Mouse (Mus musculus): ENCODE data around the gene Tpx2. TPM values are rescaled to one million over a fixed set of nuclear protein-coding genes. Genes with fewer than 3 reads are reported as not detected.

Tpx2 gene
- polyA plus RNA-seq, 1 experiment from 2014 or later: 141 TPM

DNA sequence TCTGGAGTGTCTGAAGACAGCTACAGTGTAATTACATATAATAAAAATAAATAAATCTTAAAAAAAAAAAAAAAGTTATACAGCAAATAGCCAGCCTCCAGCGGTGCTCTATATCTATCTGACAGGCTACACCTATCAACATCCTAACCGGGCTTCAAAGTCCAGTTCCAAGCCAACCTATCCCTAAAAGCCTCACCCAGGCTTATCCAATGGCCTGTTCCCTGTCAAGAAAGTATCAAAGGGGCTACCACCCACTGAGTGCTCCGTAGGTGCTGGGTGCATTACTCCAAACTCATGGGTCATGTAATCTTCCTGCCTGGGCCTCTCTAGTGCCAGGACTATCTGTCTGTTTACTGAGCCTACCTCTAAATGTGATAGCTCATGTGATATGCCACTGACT, 39.6 kb upstream of the Tpx2 start:
- no peaks in the 10 kb centered on the region for H3K9me3 ChIP-seq (ENCODE audit: control insufficient read depth, low read length)
- no peaks in the 10 kb centered on the region for H3K27me3 ChIP-seq (ENCODE audit: control insufficient read depth, insufficient read depth, low read length)
- peaks cover 7% of the 10 kb centered on the region for H3K4me1 ChIP-seq (ENCODE audit: control insufficient read depth, insufficient read depth, low read length)
- H3K4me3 ChIP-seq (ENCODE audit: low read depth, low read length): no peak overlapping the region
- ATAC-seq (ENCODE audit: insufficient read depth, low FRiP score, low TSS enrichment) (no peak), DNase-seq (ENCODE audit: low spot score) (no peak)
- no peaks in the 10 kb centered on the region for H3K36me3 ChIP-seq (ENCODE audit: control insufficient read depth, insufficient read depth, low read length)
- no peak overlapping the region for H3K9ac ChIP-seq (ENCODE audit: low read length)
- 92% methylated on average over 3 of the region's 3 CpGs for whole genome bisulfite sequencing
- H3K4me2 ChIP-seq (ENCODE audit: low read depth): no peak overlapping the region
- H3K27ac ChIP-seq (ENCODE audit: low read depth, low read length): no peak overlapping the region

DNA sequence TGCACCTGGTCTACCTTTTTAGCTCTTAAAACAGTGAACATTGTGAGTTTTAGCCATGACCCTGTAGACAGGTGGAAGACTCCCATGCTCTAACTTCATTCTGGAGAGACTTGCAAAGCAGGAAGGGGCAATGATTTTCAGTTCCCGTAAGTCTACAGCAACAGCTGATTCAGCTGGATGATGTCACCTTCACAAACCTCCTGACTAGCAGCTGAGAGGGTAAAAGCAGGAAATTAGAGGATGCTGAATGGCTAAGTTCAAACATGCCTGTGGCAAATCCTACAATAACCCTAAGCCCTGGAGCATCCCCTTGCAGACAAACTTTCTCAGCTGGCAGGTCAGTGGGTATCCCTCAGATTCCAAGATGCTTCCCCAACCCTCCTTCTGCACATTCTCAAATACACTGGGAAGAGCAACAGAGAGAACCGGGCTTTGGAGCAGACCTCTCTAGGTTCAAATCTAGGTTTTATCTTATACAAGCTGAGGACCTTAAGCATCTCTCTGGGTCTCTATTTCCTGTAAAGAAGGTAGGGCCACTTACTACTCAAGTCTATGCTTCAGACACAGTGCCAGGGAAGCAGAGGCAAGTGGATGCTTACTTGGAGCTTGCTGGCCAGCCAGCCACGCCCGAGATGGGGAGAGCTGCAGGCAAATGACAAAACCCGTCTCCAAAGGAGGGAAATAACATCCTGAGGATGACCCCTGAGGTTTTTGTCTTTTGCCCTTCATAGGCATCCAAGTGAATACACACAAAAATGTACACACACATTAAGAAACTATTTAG, 37.4 kb upstream of the Tpx2 start:
- H3K4me1 ChIP-seq (ENCODE audit: control insufficient read depth, insufficient read depth, low read length): no peaks in the 10 kb centered on the region
- no peaks in the 10 kb centered on the region for H3K36me3 ChIP-seq (ENCODE audit: control insufficient read depth, insufficient read depth, low read length)
- no peaks in the 10 kb centered on the region for H3K9me3 ChIP-seq (ENCODE audit: control insufficient read depth, low read length)
- ATAC-seq (ENCODE audit: insufficient read depth, low FRiP score, low TSS enrichment) (no peak), DNase-seq (ENCODE audit: low spot score) (no peak)
- H3K27me3 ChIP-seq (ENCODE audit: control insufficient read depth, insufficient read depth, low read length): no peaks in the 10 kb centered on the region
- WGBS: 88% methylated on average over 5 of the region's 5 CpGs
- no peak overlapping the region for H3K9ac ChIP-seq (ENCODE audit: low read length)
- no peak overlapping the region for H3K4me2 ChIP-seq (ENCODE audit: low read depth)
- no peak overlapping the region for H3K27ac ChIP-seq (ENCODE audit: low read depth, low read length)
- no peak overlapping the region for H3K4me3 ChIP-seq (ENCODE audit: low read depth, low read length)

DNA sequence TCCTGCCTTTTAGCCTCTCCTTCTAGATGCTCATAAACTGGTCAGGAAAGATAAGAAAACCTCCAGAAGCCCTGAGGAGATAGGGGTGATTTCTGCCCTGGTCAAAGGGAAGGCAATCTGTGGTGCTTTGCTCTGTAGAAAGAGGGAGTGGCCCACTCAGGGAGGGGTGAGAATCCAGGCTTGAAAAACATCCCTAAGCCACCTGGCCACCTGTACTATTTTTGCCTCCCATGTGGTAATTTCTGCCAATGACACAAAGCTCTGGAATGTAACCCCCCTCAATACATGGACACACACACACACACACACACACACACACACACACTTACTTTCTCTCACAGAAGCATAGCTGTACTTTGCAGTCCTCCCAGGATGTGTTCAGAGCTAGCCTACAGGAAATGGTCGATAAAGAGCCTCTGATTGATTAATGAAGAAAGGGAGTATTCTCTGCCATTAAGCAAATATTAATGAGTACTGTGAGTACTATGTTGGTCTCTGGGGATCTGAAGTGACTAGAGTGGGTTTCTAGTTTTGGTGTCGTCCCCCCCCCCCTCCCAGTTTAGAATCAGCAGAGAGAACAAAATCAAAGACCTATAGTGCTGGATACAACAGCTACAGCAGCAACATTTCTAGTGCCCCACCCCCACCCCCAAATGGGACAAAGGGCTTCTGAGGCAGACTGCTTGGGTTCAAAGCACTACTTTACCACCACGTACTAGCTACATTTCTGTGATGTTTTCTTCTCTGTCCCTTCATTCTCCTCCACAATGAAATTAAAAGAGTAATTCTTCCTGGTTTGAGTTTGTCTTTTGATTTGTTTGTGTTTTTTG, 36.2 kb upstream of the Tpx2 start:
- H3K4me1 ChIP-seq (ENCODE audit: control insufficient read depth, insufficient read depth, low read length): no peaks in the 10 kb centered on the region
- no peak overlapping the region for H3K9ac ChIP-seq (ENCODE audit: low read length)
- H3K27me3 ChIP-seq (ENCODE audit: control insufficient read depth, insufficient read depth, low read length): no peaks in the 10 kb centered on the region
- ATAC-seq (ENCODE audit: insufficient read depth, low FRiP score, low TSS enrichment): no peak
- no peak for DNase-seq (ENCODE audit: low spot score)
- no peak overlapping the region for H3K4me2 ChIP-seq (ENCODE audit: low read depth)
- no peak overlapping the region for H3K27ac ChIP-seq (ENCODE audit: low read depth, low read length)
- WGBS: 39% methylated on average over 3 of the region's 3 CpGs
- H3K36me3 ChIP-seq (ENCODE audit: control insufficient read depth, insufficient read depth, low read length): no peaks in the 10 kb centered on the region
- H3K9me3 ChIP-seq (ENCODE audit: control insufficient read depth, low read length): no peaks in the 10 kb centered on the region
- H3K4me3 ChIP-seq (ENCODE audit: low read depth, low read length): no peak overlapping the region

DNA sequence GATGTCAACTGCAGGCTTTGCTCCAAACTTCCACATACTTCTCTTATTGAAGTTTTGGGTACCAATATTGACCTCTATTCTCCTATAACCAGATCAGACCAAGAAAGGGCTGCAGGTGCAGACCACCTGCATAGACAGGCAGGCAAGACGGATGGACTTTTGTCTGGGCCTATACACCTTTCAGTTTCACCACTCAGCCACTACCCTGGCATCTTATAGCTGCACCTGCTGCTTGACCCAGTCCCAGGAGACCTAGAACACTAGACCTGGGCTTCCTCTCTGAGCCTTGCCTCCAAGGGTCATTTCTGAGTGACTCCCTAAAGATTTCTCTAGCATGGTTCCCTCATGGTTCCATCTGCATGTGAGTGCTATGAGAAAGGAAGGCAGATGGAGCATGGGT, 34.5 kb upstream of the Tpx2 start:
- DNase-seq (ENCODE audit: low spot score) (no peak), ATAC-seq (ENCODE audit: insufficient read depth, low FRiP score, low TSS enrichment) (no peak)
- Histone ChIP-seq H3K4me3 (ENCODE audit: low read depth, low read length) (no peak overlapping the region), H3K27me3 (ENCODE audit: control insufficient read depth, insufficient read depth, low read length) (no peaks in the 10 kb centered on the region), H3K4me1 (ENCODE audit: control insufficient read depth, insufficient read depth, low read length) (no peaks in the 10 kb centered on the region), H3K27ac (ENCODE audit: low read depth, low read length) (no peak overlapping the region), H3K9me3 (ENCODE audit: control insufficient read depth, low read length) (no peaks in the 10 kb centered on the region), H3K36me3 (ENCODE audit: control insufficient read depth, insufficient read depth, low read length) (no peaks in the 10 kb centered on the region), H3K4me2 (ENCODE audit: low read depth) (no peak overlapping the region), H3K9ac (ENCODE audit: low read length) (no peak overlapping the region)
- WGBS: 100% methylated on average over 1 of the region's 1 CpGs

DNA sequence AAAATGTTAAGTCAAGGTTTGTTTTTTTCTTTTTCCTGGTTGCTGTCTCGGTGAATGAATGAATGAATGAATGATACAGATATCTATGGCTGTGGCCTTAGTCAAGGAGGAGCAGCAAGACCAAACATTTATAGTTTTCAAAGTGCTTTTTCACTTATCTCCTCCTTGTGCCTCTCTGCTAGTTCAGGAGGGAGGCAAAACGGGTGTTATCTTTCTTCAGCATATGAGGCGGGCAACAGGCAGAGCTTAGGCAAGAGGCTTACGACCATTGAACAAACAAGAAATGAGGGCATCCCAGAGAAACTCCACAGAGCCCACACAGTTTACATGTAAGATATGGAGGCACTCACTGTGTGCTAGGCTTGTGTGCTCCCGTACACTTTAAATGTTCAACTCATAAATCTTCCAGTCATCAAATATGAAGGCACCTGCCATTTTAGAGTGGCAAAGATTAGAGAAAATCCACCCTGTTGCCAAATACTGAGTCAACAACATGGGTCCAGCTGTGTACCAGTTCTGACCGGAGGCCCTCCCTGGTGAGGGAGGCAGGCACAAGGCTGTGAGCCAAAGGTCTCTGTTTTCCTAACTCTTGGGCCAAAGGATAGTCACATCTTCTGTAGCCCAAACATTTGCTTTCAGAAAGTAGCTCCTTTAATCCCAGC, 33.4 kb upstream of the Tpx2 start:
- Histone ChIP-seq H3K9ac (ENCODE audit: low read length) (no peak overlapping the region), H3K27me3 (ENCODE audit: control insufficient read depth, insufficient read depth, low read length) (no peaks in the 10 kb centered on the region), H3K27ac (ENCODE audit: low read depth, low read length) (no peak overlapping the region), H3K4me1 (ENCODE audit: control insufficient read depth, insufficient read depth, low read length) (no peaks in the 10 kb centered on the region), H3K36me3 (ENCODE audit: control insufficient read depth, insufficient read depth, low read length) (no peaks in the 10 kb centered on the region), H3K4me3 (ENCODE audit: low read depth, low read length) (no peak overlapping the region), H3K9me3 (ENCODE audit: control insufficient read depth, low read length) (no peaks in the 10 kb centered on the region), H3K4me2 (ENCODE audit: low read depth) (no peak overlapping the region)
- ATAC-seq (ENCODE audit: insufficient read depth, low FRiP score, low TSS enrichment) (no peak), DNase-seq (ENCODE audit: low spot score) (no peak)
- WGBS: 89% methylated on average over 6 of the region's 6 CpGs

DNA sequence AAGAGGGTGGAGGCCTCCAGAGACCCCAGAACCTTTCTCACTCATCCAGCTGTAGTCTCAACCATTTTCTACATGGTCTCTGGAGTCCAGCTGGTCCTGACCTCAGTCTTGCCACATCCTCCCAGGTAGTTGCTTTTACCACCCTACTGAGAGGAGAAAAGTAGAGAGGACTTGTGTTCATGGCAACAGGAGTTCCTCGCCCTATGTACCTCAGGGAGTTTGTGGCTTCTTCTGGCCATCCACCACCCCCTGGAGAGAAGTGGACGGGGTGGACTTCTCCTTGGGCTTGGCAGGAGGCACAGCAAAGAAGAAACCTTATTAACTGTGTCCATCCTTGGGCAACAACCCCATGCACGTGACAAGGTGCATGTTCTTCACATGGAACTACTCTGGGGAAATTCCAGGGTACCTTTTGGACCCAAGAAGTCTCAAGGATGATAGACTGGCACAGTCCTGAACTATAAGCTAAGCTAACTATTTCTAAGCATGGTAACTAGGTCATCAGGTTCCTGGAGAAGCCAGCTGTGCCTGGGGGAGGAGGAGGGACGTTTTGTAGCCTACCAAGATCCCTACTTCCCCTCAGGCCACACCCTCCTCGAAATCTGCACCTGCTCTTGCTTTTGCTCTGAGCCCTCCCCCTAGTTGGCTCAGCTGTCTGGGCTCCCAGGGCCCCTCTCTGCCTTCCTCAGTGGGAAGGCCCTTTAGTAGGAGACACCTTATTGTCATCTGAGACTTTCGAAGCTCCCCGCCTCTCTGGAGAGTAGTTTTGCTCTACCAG, 31.7 kb upstream of the Tpx2 start:
- WGBS: 68% methylated on average over 7 of the region's 7 CpGs
- H3K27ac ChIP-seq (ENCODE audit: low read depth, low read length): no peak overlapping the region
- ATAC-seq (ENCODE audit: insufficient read depth, low FRiP score, low TSS enrichment): no peak

DNA sequence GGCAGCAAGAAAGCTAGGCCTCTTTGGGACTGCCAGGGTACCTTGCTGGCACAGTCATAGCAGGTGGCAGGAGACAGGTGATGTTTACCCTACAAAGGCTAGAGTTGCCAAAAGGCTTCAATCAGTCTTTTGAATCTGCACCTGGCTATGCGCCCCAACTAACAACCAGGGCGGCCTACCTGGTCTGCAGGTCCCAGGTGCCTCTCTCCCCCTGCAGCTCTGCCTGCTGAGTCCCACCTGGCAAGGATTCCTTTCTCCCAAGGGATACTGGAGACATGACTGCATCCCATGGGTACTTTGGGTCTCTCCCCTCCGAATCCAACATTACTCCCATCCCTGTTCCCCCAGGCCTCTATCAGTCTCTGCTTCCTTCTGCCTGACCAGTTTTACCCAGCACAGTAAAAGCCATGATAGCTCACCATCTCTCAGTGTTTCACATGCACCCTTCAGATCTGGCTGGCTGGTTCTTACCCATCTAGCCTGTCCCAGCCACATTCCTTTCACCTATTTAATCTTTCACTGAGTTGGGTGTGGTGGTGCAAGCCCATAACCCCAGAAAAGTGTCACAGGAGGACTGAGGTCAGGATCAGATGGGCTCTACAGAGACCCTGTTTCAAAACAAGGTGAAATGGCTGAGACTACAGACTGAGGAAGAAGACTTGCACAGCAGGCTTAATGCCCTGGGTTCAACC, 31.0 kb upstream of the Tpx2 start:
- peaks cover 18% of the 10 kb centered on the region for H3K4me1 ChIP-seq (ENCODE audit: control insufficient read depth, insufficient read depth, low read length)
- H3K36me3 ChIP-seq (ENCODE audit: control insufficient read depth, insufficient read depth, low read length): no peaks in the 10 kb centered on the region
- ATAC-seq (ENCODE audit: insufficient read depth, low FRiP score, low TSS enrichment): no peak
- no peaks in the 10 kb centered on the region for H3K27me3 ChIP-seq (ENCODE audit: control insufficient read depth, insufficient read depth, low read length)
- DNase-seq (ENCODE audit: low spot score): no peak
- H3K4me3 ChIP-seq (ENCODE audit: low read depth, low read length): no peak overlapping the region
- H3K4me2 ChIP-seq (ENCODE audit: low read depth): no peak overlapping the region
- H3K9me3 ChIP-seq (ENCODE audit: control insufficient read depth, low read length): no peaks in the 10 kb centered on the region
- 80% methylated on average over 3 of the region's 3 CpGs for WGBS
- H3K27ac ChIP-seq (ENCODE audit: low read depth, low read length): no peak overlapping the region
- no peak overlapping the region for H3K9ac ChIP-seq (ENCODE audit: low read length)

More for the DNA sequence above, 31.7 kb upstream of the Tpx2 start:
- Histone ChIP-seq H3K4me3 (ENCODE audit: low read depth, low read length) (no peak overlapping the region), H3K9me3 (ENCODE audit: control insufficient read depth, low read length) (no peaks in the 10 kb centered on the region), H3K4me2 (ENCODE audit: low read depth) (no peak overlapping the region), H3K4me1 (ENCODE audit: control insufficient read depth, insufficient read depth, low read length) (peaks cover 12% of the 10 kb centered on the region), H3K9ac (ENCODE audit: low read length) (no peak overlapping the region), H3K36me3 (ENCODE audit: control insufficient read depth, insufficient read depth, low read length) (no peaks in the 10 kb centered on the region), H3K27me3 (ENCODE audit: control insufficient read depth, insufficient read depth, low read length) (no peaks in the 10 kb centered on the region)
- no peak for DNase-seq (ENCODE audit: low spot score)

All from neural tube, embryonic 11.5 days (tissue).